Mouse (Mus musculus) spleen, adult 2 months (tissue): ENCODE measurements around the gene Rab31.

Experiments
- CTCF ChIP-seq: fragments of 200-500 bp; IDR thresholded peaks from 2 replicates; pipeline ENCODE4 v1.5.1; 2011; ENCODE audit warnings: mild to moderate bottlenecking, inconsistent platforms; ENCODE audit not compliant: insufficient read depth, insufficient read length, insufficient replicate concordance; ENCODE audit errors: extremely low read depth
- POLR2A ChIP-seq: fragments of 200-500 bp; IDR thresholded peaks from 2 replicates; pipeline ENCODE4 v1.6.1; 2011; ENCODE audit warnings: low read depth, low read length, inconsistent platforms

GRCm38 (mm10) chr17:65663329-65664078 lies 109.0 kb downstream of the Rab31 start:
- TF ChIP-seq POLR2A, result no peak
- TF ChIP-seq CTCF, result no peak
